Mouse (Mus musculus) MN1 (cell line): ENCODE results near the gene Six2.
"Not testable (repeated sequence)": the region's sequence is repeated elsewhere in the genome, so short reads cannot be mapped to it uniquely, and the experiment has no call there.

ENCODE experiments used
- DNase-seq: peaks from one replicate; pipeline ENCODE4 v3.0.0-alpha.2; 2016; ENCODE audit warnings: low spot score

The Six2 gene

DNA sequence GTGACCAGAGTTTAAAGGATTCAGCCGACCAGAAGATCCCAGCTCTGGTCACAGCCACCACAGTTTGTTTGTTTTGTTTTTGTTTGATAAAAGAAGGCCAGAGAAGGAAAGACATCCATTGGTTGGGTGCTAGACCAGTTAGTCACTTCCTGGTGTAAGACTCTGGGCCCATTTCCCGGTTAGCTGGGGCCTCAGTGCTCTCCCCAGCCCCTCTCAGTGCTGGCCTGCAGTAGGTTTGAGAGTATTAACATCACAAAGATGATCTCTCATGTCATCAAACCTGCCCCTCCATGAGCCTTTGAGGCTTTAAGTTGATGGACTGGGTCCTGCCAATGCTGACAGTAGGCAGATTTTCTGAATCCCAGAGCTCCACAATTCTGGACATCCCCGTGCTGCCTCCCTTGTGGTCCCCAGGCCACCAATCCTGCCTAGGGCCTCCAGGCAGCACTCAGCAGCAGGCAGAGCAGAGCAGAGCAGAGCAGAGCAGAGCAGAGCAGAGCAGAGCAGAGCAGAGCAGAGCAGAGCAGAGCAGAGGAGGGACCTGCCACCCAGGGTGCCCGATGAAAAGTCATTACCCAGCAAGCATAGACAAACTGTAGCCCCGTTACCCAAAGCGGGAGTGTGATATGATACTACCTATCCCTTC is 2.4 kb upstream of the Six2 start:
- no peak for DNase-seq

GRCm38 (mm10) chr17:85689807-85690319 is 1.8 kb upstream of the Six2 start:
- DNase-seq, result peak; percentile 7

- DNase-seq, result peak; percentile 69
Measured at GRCm38 (mm10) chr17:85688911-85689806, 1.1 kb upstream of the Six2 start.

DNA sequence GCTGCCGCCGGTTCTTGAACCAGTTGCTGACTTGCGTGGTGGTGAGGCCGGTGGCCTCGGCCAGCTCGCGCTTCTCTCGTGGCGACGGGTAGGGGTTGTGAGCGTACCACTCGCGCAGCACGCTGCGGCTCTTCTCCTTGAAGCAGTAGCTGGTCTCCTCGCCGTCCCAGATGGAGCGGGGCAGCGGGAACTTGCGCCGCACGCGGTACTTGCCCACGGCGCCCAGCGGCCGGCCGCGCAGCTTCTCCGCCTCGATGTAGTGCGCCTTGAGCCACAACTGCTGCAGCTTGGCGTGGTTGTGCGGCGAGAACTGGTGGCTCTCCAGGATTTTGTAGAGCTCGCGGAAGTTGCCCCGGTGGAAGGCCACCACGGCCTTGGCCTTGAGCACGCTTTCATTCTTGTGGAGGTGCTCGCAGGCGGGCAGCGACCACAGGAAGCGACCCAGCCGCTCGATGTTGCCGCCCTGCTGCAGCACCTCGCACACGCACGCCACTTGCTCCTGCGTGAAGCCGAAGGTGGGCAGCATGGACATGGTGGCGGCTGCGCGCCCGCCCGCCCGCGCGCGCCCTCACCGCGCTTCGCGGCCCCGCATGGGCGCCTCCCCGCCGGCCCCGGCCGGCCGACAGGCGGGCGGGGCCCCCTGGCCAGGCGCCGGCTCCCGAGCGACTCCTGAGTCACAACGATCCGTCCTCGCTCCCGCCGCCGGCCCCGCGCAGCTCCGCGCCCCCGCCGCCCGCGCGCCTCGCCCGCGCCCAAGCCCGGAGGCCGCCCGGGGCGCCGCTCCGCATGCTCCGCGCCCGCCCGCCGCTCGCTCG is 446 bp downstream of the Six2 start:
- DNase-seq, result no peak

GRCm38 (mm10) chr17:85686476-85687420 is 1.3 kb downstream of the Six2 start:
- DNase-seq, result no peak

DNA sequence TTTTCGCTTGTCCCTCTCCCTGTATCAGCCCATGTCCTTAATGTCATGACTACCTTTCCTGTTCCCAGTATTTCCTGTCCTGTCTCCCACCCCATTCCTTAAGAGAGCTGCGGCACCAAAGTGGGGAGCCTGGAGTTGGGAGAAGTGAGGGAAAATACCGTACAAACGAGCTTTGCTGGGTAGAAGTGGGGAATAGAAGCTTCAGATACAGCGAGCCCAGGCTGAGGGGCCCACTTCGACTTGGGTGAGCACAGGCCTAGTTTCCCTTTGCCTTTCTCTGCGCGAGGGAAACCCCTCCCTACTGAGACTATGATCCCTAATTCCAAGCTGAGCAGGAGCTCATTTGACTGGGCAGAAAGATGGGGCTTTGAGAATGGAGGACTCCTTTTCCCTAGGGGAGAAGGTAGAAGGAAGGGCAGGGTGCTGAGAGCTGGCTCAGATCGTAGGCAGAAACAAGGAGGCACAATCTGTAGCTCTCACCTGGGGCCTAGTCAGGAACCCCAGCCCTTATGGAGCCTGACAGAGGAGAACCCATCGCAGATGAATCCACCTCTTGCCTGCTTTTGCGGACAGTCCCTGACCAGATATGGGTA is 2.3 kb downstream of the Six2 start:
- DNase-seq, result no peak

DNA sequence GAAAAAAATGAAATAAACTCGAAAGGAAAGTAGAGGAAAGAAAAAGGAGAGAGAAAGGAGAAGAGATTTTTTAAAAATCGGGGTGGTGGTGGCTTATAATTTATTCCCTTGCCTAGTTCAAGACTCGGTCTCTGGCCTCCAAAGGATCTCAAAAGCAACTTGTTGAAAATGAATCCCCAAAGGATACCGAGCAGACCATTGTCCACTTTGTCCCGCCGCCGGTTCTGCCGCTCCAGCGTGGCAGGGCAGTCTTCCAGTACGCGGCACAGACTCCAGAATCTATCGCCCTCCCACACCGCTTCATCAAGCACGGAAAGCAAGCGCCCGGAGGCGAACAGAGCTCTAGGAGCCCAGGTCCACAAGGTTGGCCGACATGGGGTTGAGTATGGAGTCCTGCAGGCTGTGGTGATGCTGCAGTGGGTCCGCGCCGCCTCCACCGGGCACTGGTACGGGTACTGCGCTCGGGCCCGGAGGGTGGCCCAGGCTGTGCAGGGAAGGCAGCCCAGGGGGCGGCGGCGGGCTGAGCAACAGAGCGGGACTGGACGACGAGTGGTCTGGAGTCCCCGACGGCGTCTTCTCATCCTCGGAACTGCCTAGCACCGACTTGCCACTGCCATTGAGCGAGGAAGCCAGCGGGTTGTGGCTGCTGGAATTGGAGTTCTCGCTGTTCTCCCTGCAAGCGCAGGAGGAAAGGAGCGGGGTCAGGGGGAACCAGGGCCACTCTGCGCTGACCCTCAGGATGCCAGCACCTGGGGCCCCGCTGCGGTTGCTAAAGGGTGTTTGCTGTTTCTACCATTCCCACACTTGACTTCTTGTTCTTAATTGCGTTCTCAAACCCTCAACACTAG is 3.0 kb downstream of the Six2 start:
- DNase-seq, result no peak

DNA sequence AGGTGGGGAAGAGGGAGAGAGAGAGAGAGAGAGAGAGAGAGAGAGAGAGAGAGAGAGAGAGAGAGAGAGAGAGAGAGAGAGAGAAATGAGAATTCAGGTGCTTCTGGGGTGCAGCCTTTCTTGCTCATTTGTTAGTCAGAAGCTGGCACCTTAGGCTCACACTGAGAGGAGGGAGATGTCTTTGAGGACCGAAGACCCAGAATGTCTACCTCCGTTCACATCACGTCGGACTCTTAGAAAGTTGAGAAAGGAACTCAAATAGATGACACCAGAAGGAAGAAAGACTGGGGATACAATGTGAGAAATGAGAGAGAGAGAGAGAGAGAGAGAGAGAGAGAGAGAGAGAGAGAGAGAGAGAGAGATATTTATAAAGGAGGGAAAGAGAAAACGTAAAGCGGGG is 3.6 kb downstream of the Six2 start:
- DNase-seq, result not testable (repeated sequence)

GRCm38 (mm10) chr17:85683984-85684307 is 4.1 kb downstream of the Six2 start:
- no peak for DNase-seq

DNA sequence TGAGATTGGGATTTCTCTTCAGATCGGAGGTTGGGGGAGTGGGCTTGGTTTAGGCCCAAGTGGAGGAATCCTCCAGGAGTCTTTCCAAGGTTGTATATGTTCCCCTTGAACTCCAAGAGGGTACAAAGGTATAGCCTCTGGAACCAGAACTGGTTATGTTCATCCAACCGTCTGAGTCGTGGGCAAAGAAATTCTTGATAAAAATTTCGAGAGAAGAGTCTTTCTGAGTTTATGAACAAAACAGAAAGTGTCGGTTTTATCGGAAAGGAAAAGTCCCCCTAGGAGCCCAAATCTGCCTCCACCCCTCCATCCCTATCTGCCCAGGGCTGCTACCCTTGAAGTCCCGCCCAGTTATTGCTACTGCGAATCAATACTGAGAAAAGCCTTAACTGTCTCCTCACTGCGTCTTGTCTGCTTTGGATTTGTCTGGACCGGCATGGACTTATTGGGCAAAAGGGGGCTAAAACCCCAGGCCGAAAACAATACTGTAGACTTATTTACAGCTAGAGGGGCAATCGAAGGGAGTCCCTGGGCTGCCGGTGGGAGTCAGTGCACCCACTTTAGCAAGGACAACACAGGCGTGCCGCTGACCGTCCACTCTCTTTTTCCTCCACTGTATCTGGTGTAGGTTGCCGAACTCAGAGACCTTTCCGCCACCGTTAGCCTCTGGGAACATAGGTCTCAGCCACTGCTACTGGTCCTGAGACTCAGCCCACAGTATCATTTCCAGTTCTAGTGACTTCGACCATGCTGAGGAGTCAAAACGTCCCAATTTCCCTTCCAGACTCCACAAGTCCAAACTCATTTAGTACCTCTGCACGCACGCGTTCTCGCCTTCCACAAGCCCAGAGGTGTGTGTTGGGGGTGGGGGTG is 4.7 kb downstream of the Six2 start:
- no peak for DNase-seq

DNA sequence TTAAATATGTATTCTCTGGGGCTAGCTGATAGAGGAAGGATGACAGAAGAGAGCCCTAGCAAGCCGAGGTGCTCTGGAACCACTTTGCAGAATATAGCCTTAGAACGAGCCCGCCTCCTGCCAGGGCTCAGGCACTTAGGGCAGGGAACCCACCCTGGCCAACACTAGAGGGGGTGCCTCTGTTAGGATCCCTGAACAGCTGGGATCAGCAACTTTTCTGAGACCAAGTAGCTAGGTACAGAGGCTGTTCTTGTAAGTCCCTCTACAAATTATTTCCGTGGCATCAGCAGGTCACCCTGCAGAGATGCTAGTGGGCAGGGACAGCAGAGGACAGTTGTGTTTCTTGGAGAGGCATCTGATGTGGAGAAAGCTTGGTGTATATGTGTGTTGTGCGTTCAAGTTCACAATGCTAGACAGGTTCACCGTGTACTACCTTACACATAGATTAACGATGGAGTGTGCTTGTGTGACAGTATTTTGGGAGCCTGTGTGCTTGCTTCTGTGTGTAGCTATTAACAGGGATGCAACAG is 5.8 kb downstream of the Six2 start:
- DNase-seq, result no peak

- DNase-seq, result no peak
Measured at GRCm38 (mm10) chr17:85681741-85682140, 6.3 kb downstream of the Six2 start.

GRCm38 (mm10) chr17:85680851-85681550 is 7.1 kb downstream of the Six2 start:
- no peak for DNase-seq

DNA sequence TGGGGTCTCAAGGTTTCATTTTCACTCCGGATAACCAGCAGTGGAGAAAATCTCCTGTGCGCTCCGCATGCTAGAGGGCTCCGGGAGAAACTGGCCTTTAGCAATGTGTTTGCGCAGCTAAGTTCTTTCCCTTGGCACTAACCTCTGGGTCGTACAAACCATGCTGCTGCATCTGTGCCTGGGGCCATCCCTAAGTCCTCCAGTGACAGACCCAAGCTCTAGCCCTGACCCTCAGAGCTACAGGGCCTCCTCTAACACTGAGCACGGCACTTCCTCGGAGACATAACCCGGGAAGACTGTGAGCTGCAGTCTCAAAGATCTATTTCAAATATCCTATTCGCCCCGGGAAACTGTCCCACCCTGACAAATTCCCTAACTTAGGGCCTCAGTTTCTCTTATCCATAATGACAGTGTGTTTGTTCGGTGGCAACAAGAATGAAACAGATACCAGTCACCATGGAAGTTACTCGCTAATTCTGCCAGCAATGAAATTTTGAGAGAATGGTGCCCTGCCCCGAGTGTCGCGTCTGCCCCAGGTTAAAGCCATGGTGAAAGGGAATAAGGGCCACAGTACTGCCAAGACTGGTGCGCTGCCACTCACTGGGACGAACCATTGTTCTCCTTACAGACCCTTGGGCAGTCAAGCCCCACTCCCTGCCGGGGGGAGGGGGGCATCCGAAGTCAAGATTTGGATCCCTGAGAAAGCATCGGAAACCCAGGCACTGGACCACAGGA is 7.8 kb downstream of the Six2 start:
- DNase-seq, result no peak

DNA sequence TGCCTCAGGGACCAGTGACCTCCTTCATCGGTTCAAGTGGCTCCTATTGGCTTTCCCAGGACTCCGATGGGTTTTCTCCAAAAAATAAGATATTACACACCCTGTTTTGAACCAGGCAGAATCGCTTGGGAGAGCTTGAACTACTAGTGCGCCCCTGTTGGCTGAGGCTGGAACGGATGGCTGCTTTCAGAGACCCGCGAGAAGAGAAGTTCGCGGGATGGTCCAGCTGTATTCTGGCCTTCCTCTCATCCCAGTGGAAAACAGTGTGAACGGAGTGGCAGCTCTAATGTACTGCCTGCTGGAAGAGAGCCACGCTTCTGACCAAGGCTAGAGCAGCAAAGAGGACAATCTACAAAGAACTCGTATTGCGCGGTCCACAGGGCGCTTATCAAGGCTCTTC is 8.4 kb downstream of the Six2 start:
- no peak for DNase-seq

- DNase-seq, result peak; percentile 84
Measured at GRCm38 (mm10) chr17:85664618-85665320, 23.3 kb downstream of the Six2 start.

- no peak for DNase-seq
Measured at GRCm38 (mm10) chr17:85664202-85664601, 23.9 kb downstream of the Six2 start.
